Mouse (Mus musculus): ENCODE measurements around the gene Cd5l. TPM values are rescaled to one million over a fixed set of nuclear protein-coding genes. Genes with fewer than 3 reads are reported as not detected.

Gene Cd5l
- total and polyA plus RNA-seq, 2 experiments from 2014 or later = not detected

- H3K27me3 ChIP-seq (ENCODE audit: insufficient read depth, low read length) = no peaks in the 10 kb centered on the region
- TF ChIP-seq CTCF (IDR thresholded peaks at IDR 0.05) = no peak
- H3K4me2 ChIP-seq (ENCODE audit: low read depth, low read length, poor library complexity, severe bottlenecking) = no peak overlapping the region
- no peak overlapping the region for H3K9ac ChIP-seq (replicated peaks; ENCODE audit: low read length, poor library complexity, severe bottlenecking)
- no peak overlapping the region for H3K4me3 ChIP-seq (ENCODE audit: low read depth, low read length)
- no peaks in the 10 kb centered on the region for H3K4me1 ChIP-seq (ENCODE audit: insufficient read depth, low read length)
- no peak overlapping the region for H3K27ac ChIP-seq (ENCODE audit: low read depth, low read length)
- 72% methylated on average over 1 of the region's 1 CpGs for WGBS
- DNase-seq (ENCODE audit: low spot score) = peak; percentile 3
- no peaks in the 10 kb centered on the region for H3K36me3 ChIP-seq (ENCODE audit: insufficient read depth, low read length)
- ATAC-seq (ENCODE audit: low FRiP score) = no peak
- H3K9me3 ChIP-seq (ENCODE audit: low read length) = no peaks in the 10 kb centered on the region
Measured at GRCm38 (mm10) chr3:87390935-87391334, 33.3 kb downstream of the Cd5l start.

GRCm38 (mm10) chr3:87398809-87399208, 41.1 kb downstream of the Cd5l start:
- H3K9ac ChIP-seq (replicated peaks; ENCODE audit: low read length, poor library complexity, severe bottlenecking) = no peak overlapping the region
- H3K4me3 ChIP-seq (ENCODE audit: low read depth, low read length) = no peak overlapping the region
- DNase-seq (ENCODE audit: low spot score) (no peak), ATAC-seq (ENCODE audit: low FRiP score) (no peak)
- no peaks in the 10 kb centered on the region for H3K36me3 ChIP-seq (ENCODE audit: insufficient read depth, low read length)
- no peak for TF ChIP-seq CTCF (IDR thresholded peaks at IDR 0.05)
- H3K9me3 ChIP-seq (ENCODE audit: low read length) = no peaks in the 10 kb centered on the region
- 60% methylated on average over 4 of the region's 4 CpGs for WGBS
- no peaks in the 10 kb centered on the region for H3K27me3 ChIP-seq (ENCODE audit: insufficient read depth, low read length)
- no peaks in the 10 kb centered on the region for H3K4me1 ChIP-seq (ENCODE audit: insufficient read depth, low read length)
- H3K4me2 ChIP-seq (ENCODE audit: low read depth, low read length, poor library complexity, severe bottlenecking) = no peak overlapping the region
- no peak overlapping the region for H3K27ac ChIP-seq (ENCODE audit: low read depth, low read length)

GRCm38 (mm10) chr3:87399906-87400305, 42.2 kb downstream of the Cd5l start:
- Histone ChIP-seq H3K4me2 (ENCODE audit: low read depth, low read length, poor library complexity, severe bottlenecking) (no peak overlapping the region), H3K9me3 (ENCODE audit: low read length) (no peaks in the 10 kb centered on the region), H3K4me3 (ENCODE audit: low read depth, low read length) (no peak overlapping the region), H3K4me1 (ENCODE audit: insufficient read depth, low read length) (no peaks in the 10 kb centered on the region), H3K27me3 (ENCODE audit: insufficient read depth, low read length) (no peaks in the 10 kb centered on the region), H3K9ac (replicated peaks; ENCODE audit: low read length, poor library complexity, severe bottlenecking) (no peak overlapping the region), H3K36me3 (ENCODE audit: insufficient read depth, low read length) (no peaks in the 10 kb centered on the region), H3K27ac (ENCODE audit: low read depth, low read length) (no peak overlapping the region)
- DNase-seq (ENCODE audit: low spot score) = no peak
- no peak for TF ChIP-seq CTCF (IDR thresholded peaks at IDR 0.05)
- ATAC-seq (ENCODE audit: low FRiP score) = no peak
- WGBS = 81% methylated on average over 4 of the region's 4 CpGs

- no peak overlapping the region for H3K27ac ChIP-seq (ENCODE audit: low read depth, low read length)
- H3K36me3 ChIP-seq (ENCODE audit: insufficient read depth, low read length) = no peaks in the 10 kb centered on the region
- no peaks in the 10 kb centered on the region for H3K27me3 ChIP-seq (ENCODE audit: insufficient read depth, low read length)
- H3K4me2 ChIP-seq (ENCODE audit: low read depth, low read length, poor library complexity, severe bottlenecking) = no peak overlapping the region
- no peak overlapping the region for H3K9ac ChIP-seq (replicated peaks; ENCODE audit: low read length, poor library complexity, severe bottlenecking)
- no peak for TF ChIP-seq CTCF (IDR thresholded peaks at IDR 0.05)
- DNase-seq (ENCODE audit: low spot score) (no peak), ATAC-seq (ENCODE audit: low FRiP score) (no peak)
- no peaks in the 10 kb centered on the region for H3K4me1 ChIP-seq (ENCODE audit: insufficient read depth, low read length)
- no peaks in the 10 kb centered on the region for H3K9me3 ChIP-seq (ENCODE audit: low read length)
- WGBS = 63% methylated on average over 5 of the region's 5 CpGs
- no peak overlapping the region for H3K4me3 ChIP-seq (ENCODE audit: low read depth, low read length)
Measured at GRCm38 (mm10) chr3:87401321-87401720, 43.6 kb downstream of the Cd5l start.

GRCm38 (mm10) chr3:87408171-87408570, 50.5 kb downstream of the Cd5l start:
- WGBS = 35% methylated on average over 4 of the region's 4 CpGs

GRCm38 (mm10) chr3:87409196-87409935, 51.7 kb downstream of the Cd5l start:
- no peak for TF ChIP-seq CTCF (IDR thresholded peaks at IDR 0.05)
- H3K27ac ChIP-seq (ENCODE audit: low read depth, low read length) = no peak overlapping the region
- no peaks in the 10 kb centered on the region for H3K27me3 ChIP-seq (ENCODE audit: insufficient read depth, low read length)
- no peak for DNase-seq (ENCODE audit: low spot score)
- no peaks in the 10 kb centered on the region for H3K4me1 ChIP-seq (ENCODE audit: insufficient read depth, low read length)
- H3K9ac ChIP-seq (replicated peaks; ENCODE audit: low read length, poor library complexity, severe bottlenecking) = no peak overlapping the region
- H3K4me2 ChIP-seq (ENCODE audit: low read depth, low read length, poor library complexity, severe bottlenecking) = no peak overlapping the region
- no peak for ATAC-seq (ENCODE audit: low FRiP score)
- H3K4me3 ChIP-seq (ENCODE audit: low read depth, low read length) = no peak overlapping the region
- WGBS = 82% methylated on average over 4 of the region's 4 CpGs
- no peaks in the 10 kb centered on the region for H3K36me3 ChIP-seq (ENCODE audit: insufficient read depth, low read length)
- no peaks in the 10 kb centered on the region for H3K9me3 ChIP-seq (ENCODE audit: low read length)

More at GRCm38 (mm10) chr3:87408171-87408570, 50.5 kb downstream of the Cd5l start:
- Histone ChIP-seq H3K4me1 (ENCODE audit: insufficient read depth, low read length) (no peaks in the 10 kb centered on the region), H3K27me3 (ENCODE audit: insufficient read depth, low read length) (no peaks in the 10 kb centered on the region), H3K9me3 (ENCODE audit: low read length) (no peaks in the 10 kb centered on the region), H3K36me3 (ENCODE audit: insufficient read depth, low read length) (no peaks in the 10 kb centered on the region), H3K4me3 (ENCODE audit: low read depth, low read length) (no peak overlapping the region), H3K4me2 (ENCODE audit: low read depth, low read length, poor library complexity, severe bottlenecking) (no peak overlapping the region), H3K9ac (replicated peaks; ENCODE audit: low read length, poor library complexity, severe bottlenecking) (no peak overlapping the region), H3K27ac (ENCODE audit: low read depth, low read length) (no peak overlapping the region)
- peak; percentile 29; the same call in 1 of the 2 replicates for TF ChIP-seq CTCF (IDR thresholded peaks at IDR 0.05)
- DNase-seq (ENCODE audit: low spot score) = no peak
- no peak for ATAC-seq (ENCODE audit: low FRiP score)

Data from midbrain, postnatal 0 days (tissue).